Mouse (Mus musculus) spleen, adult 2 months (tissue): ENCODE measurements around the gene Jmjd8. TPM values are rescaled to one million over a fixed set of nuclear protein-coding genes. Genes with fewer than 3 reads are reported as not detected.

Source experiments
- DNase-seq, 2 experiments: peaks; one replicate each; pipeline versions ENCODE4 v3.0.0 to v3.0.0-alpha.2; 2012 to 2021; ENCODE audit warnings: low spot score in 2 of 2, low read depth in 1 of 2
- H3K27ac ChIP-seq: fragments of 200-500 bp; 2 replicates; pipeline ENCODE4 v1.5.1; 2012; ENCODE audit warnings: low read length, inconsistent platforms; ENCODE audit not compliant: insufficient read depth
- H3K27me3 ChIP-seq: fragments of 200-500 bp; 2 replicates; pipeline ENCODE4 v1.6.1; 2012; ENCODE audit warnings: mild to moderate bottlenecking, moderate library complexity, low read length, inconsistent platforms; ENCODE audit not compliant: control insufficient read depth, insufficient read depth
- H3K36me3 ChIP-seq: fragments of 200-500 bp; 2 replicates; pipeline ENCODE4 v1.6.1; 2012; ENCODE audit warnings: mild to moderate bottlenecking, low read length, inconsistent platforms; ENCODE audit not compliant: control insufficient read depth, insufficient read depth
- H3K4me1 ChIP-seq: fragments of 200-500 bp; 2 replicates; pipeline ENCODE4 v1.6.1; 2011; ENCODE audit warnings: inconsistent platforms; ENCODE audit not compliant: control insufficient read depth, insufficient read depth, insufficient read length
- H3K4me3 ChIP-seq: fragments of 200-500 bp; 2 replicates; pipeline ENCODE4 v1.5.1; 2011; ENCODE audit warnings: mild to moderate bottlenecking, inconsistent platforms; ENCODE audit not compliant: insufficient read depth, insufficient read length; ENCODE audit errors: extremely low read depth
- CTCF ChIP-seq: fragments of 200-500 bp; IDR thresholded peaks from 2 replicates; pipeline ENCODE4 v1.5.1; 2011; ENCODE audit warnings: mild to moderate bottlenecking, inconsistent platforms; ENCODE audit not compliant: insufficient read depth, insufficient read length, insufficient replicate concordance; ENCODE audit errors: extremely low read depth
- POLR2A ChIP-seq: fragments of 200-500 bp; IDR thresholded peaks from 2 replicates; pipeline ENCODE4 v1.6.1; 2011; ENCODE audit warnings: low read depth, low read length, inconsistent platforms
- WGBS: fragments of 180-500 bp; shearing (Covaris S2); methylation state at CpG from one replicate; pipeline ENCODE4 v1.1.7; 2018; 5-methylcytosine and 5-hydroxymethylcytosine counted together
- polyA plus RNA-seq: library from polyadenylated mRNA; depleted of rRNA; stranded (reverse); fragments of >200 nt; gene quantifications from 2 replicates; pipeline ENCODE4 v1.2.3, GENCODE M21; 2012

Jmjd8 gene
- polyA plus RNA-seq, 1 experiment = 31.3 TPM

GRCm38 (mm10) chr17:25818851-25819780 is 9.6 kb upstream of the Jmjd8 start:
- DNase-seq = no peak
- no peak for TF ChIP-seq POLR2A
- no peak for TF ChIP-seq CTCF
- H3K27me3 ChIP-seq = peaks cover 3% of the 10 kb centered on the region

GRCm38 (mm10) chr17:25823452-25823851 is 5.2 kb upstream of the Jmjd8 start, which contains the start of gene Wdr24:
Wdr24 (plus strand) TSS chr17:25823627.
- peak; percentile 60; the same call in 1 of the 2 replicates for TF ChIP-seq POLR2A
- no peak for TF ChIP-seq CTCF
- Histone ChIP-seq H3K27me3 (peaks cover 3% of the 10 kb centered on the region), H3K36me3 (peaks cover 4% of the 10 kb centered on the region; the same call in 1 of the 2 replicates), H3K4me1 (peaks cover 14% of the 10 kb centered on the region), H3K4me3 (peak within 1 kb of the TSS; percentile 85), H3K27ac (peak within 1 kb of the TSS; percentile 50)
- DNase-seq = peak; percentile 69 to 86
- under 1% methylated on average over 18 of the region's 18 CpGs for WGBS

More at GRCm38 (mm10) chr17:25818851-25819780, 9.6 kb upstream of the Jmjd8 start:
- H3K4me3 ChIP-seq = no peak overlapping the region
- no peaks in the 10 kb centered on the region for H3K36me3 ChIP-seq
- 11% methylated on average over 46 of the region's 46 CpGs for WGBS
- peaks cover 5% of the 10 kb centered on the region for H3K4me1 ChIP-seq
- H3K27ac ChIP-seq = no peak overlapping the region

- Histone ChIP-seq H3K36me3 (peaks cover 4% of the 10 kb centered on the region; the same call in 1 of the 2 replicates), H3K4me3 (no peak overlapping the region), H3K27me3 (no peaks in the 10 kb centered on the region; the same call in 1 of the 2 replicates), H3K27ac (no peak overlapping the region), H3K4me1 (peaks cover 20% of the 10 kb centered on the region)
- DNase-seq = no peak
- TF ChIP-seq CTCF (no peak), POLR2A (no peak)
- 79% methylated on average over 17 of the region's 17 CpGs for WGBS
Observed at GRCm38 (mm10) chr17:25824362-25825142, 4.1 kb upstream of the Jmjd8 start.

GRCm38 (mm10) chr17:25825311-25825710 is 3.4 kb upstream of the Jmjd8 start:
- WGBS = 90% methylated on average over 6 of the region's 6 CpGs
- DNase-seq = no peak
- Histone ChIP-seq H3K4me1 (peaks cover 21% of the 10 kb centered on the region), H3K27me3 (no peaks in the 10 kb centered on the region; the same call in 1 of the 2 replicates), H3K36me3 (peaks cover 4% of the 10 kb centered on the region; the same call in 1 of the 2 replicates), H3K27ac (no peak overlapping the region), H3K4me3 (no peak overlapping the region)
- TF ChIP-seq CTCF (no peak), POLR2A (no peak)

- WGBS = 96% methylated on average over 27 of the region's 27 CpGs
- Histone ChIP-seq H3K27ac (no peak overlapping the region), H3K4me1 (peaks cover 21% of the 10 kb centered on the region), H3K4me3 (no peak overlapping the region), H3K27me3 (no peaks in the 10 kb centered on the region), H3K36me3 (peaks cover 11% of the 10 kb centered on the region)
- no peak for DNase-seq
- TF ChIP-seq CTCF (no peak), POLR2A (no peak)
Observed at GRCm38 (mm10) chr17:25825984-25826570, 2.6 kb upstream of the Jmjd8 start.

- Histone ChIP-seq H3K4me1 (peaks cover 28% of the 10 kb centered on the region), H3K36me3 (peaks cover 16% of the 10 kb centered on the region), H3K27ac (no peak overlapping the region), H3K27me3 (no peaks in the 10 kb centered on the region), H3K4me3 (no peak overlapping the region)
- no peak for DNase-seq
- TF ChIP-seq CTCF (no peak), POLR2A (no peak)
- WGBS = 96% methylated on average over 13 of the region's 13 CpGs
Observed at GRCm38 (mm10) chr17:25827011-25827410, 1.7 kb upstream of the Jmjd8 start.
